Mouse (Mus musculus) liver, adult 2 months (tissue): ENCODE results near the gene Hirip3.

Experiments used
- CTCF ChIP-seq: fragments of 200-500 bp; IDR thresholded peaks from 2 replicates; pipeline ENCODE4 v1.5.1; 2011; ENCODE audit warnings: low read depth, low read length, control low read depth
- POLR2A ChIP-seq: fragments of 200-500 bp; IDR thresholded peaks from 2 replicates; pipeline ENCODE4 v1.6.1; 2011; ENCODE audit warnings: low read length, control low read depth; ENCODE audit not compliant: insufficient read depth; ENCODE audit errors: extremely low read depth

DNA sequence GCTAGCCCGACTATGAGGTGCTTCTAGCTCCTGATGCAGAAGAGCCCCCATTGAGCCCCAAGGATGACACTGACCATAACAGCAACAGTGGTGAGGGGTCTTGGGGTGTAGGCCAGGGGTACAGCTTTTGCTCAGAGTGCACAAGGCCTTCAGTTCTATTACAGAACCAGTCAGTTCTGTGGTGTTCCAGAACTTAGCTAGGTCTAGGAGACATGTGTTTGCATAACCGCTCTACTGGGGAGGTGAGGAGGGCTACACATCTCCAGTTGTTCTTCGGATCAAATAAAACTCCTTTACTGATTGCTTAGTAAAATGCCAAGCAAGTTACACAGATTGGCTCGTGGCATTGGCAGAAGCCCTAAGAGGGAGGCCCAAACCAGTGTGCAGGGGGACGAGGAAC is 30.2 kb upstream of the Hirip3 start, which contains the start of gene 4930451I11Rik:
- TF ChIP-seq CTCF (no peak), POLR2A (no peak)
